In the genomic region with DNA sequence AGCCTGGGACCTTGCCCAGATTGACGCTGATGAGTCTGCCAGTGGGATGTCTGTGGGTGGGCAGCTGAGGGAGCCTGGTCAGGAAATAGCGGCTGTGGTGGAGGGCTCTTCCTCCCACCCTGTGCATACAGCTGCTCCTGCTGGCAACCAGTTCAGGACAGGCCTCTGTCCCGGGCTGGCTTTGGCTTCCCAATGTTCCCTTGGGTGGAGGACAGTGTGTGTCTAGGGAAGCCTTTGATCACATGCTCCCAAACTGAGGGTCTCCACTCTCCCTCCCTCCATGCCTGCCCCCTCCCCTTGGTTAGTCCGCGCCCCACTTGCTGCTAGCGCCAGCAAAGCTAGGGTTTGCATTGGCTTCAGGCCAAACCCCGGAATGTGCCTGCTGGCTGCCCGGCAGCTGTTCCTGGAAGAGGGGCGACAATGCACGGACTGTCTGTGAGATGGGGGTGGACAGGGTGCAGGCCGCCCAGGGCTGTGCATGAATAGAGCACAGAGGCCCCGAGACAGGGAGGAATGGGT, we compare ENCODE assay signal across 8 mouse cellular contexts. TPM values are rescaled to one million over a fixed set of nuclear protein-coding genes. Genes with fewer than 3 reads are reported as not detected.
DNase-seq lines count a peak whose midpoint lies in the region; ATAC-seq and TF ChIP-seq lines count a peak whose summit lies in the region.

No protein-coding gene starts in this region.

- intact Hi-C loops in gastrocnemius, adult 2 months (cut with DNase I) = no loop called here

- H3K4me1 ChIP-seq in forebrain, postnatal 0 days (ENCODE audit: insufficient read depth) = no peaks in the 10 kb centered on the region
- peaks cover 7% of the 10 kb centered on the region for H3K4me1 ChIP-seq in midbrain, embryonic 15.5 days

- peak; percentile 61 for DNase-seq in gastrocnemius, adult 2 months
- DNase-seq in gastrocnemius, adult 8-10 months (ENCODE audit: low spot score in 2 of 2) = no peak
- DNase-seq in 416B (ENCODE audit: low read depth) = peak; percentile 22
- DNase-seq in forebrain, postnatal 0 days = peak; percentile 66
- peak; percentile 66 to 72 for DNase-seq in layer of hippocampus, postnatal 14 days (ENCODE audit: low spot score in 2 of 2)
- no peak for DNase-seq in c-Kit-positive CD71-positive TER-119-positive erythroid progenitor cells, embryonic 14.5 days (ENCODE audit: low spot score)
- no peak for DNase-seq in embryo, embryonic 9.5 days (ENCODE audit: extremely low spot score)

- no peaks in the 10 kb centered on the region for H3K9me3 ChIP-seq in forebrain, postnatal 0 days (ENCODE audit: low read length)
- H3K9me3 ChIP-seq in midbrain, embryonic 15.5 days = no peaks in the 10 kb centered on the region

- no peak overlapping the region for H3K9ac ChIP-seq in forebrain, postnatal 0 days
- no peak overlapping the region for H3K9ac ChIP-seq in midbrain, embryonic 15.5 days

- peak; percentile 85 for ATAC-seq in forebrain, postnatal 0 days
- peak; percentile 75 for ATAC-seq in midbrain, embryonic 15.5 days (replicated peaks)

- no peaks in the 10 kb centered on the region for H3K36me3 ChIP-seq in forebrain, postnatal 0 days (ENCODE audit: insufficient read depth)
- no peaks in the 10 kb centered on the region for H3K36me3 ChIP-seq in midbrain, embryonic 15.5 days (replicated peaks)

- no peaks in the 10 kb centered on the region for H3K27me3 ChIP-seq in forebrain, postnatal 0 days (ENCODE audit: insufficient read depth, low read length)
- H3K27me3 ChIP-seq in midbrain, embryonic 15.5 days (replicated peaks) = no peaks in the 10 kb centered on the region

- WGBS in forebrain, postnatal 0 days = 20% methylated on average over 12 of the region's 12 CpGs
- WGBS in midbrain, embryonic 15.5 days = 42% methylated on average over 12 of the region's 12 CpGs

- H3K27ac ChIP-seq in gastrocnemius, adult 2 months = peak overlapping the region; percentile 16; the same call in 1 of the 2 replicates
- H3K27ac ChIP-seq in forebrain, postnatal 0 days (ENCODE audit: low read depth, low read length) = no peak overlapping the region
- H3K27ac ChIP-seq in midbrain, embryonic 15.5 days = 0 out of 2 replicates have a peak overlapping the region, but pooled peaks have one; percentile 17

- no peak overlapping the region for H3K4me3 ChIP-seq in gastrocnemius, adult 2 months
- no peak overlapping the region for H3K4me3 ChIP-seq in forebrain, postnatal 0 days (ENCODE audit: low read depth, low read length)
- no peak overlapping the region for H3K4me3 ChIP-seq in midbrain, embryonic 15.5 days

- H3K4me2 ChIP-seq in forebrain, postnatal 0 days (ENCODE audit: low read depth) = no peak overlapping the region
- H3K4me2 ChIP-seq in midbrain, embryonic 15.5 days = no peak overlapping the region; the same call in 1 of the 2 replicates

- TF ChIP-seq CTCF in gastrocnemius, adult 2 months (IDR thresholded peaks at IDR 0.05) = no peak
- no peak for TF ChIP-seq CTCF in forebrain, postnatal 0 days (IDR thresholded peaks at IDR 0.05; ENCODE audit: low read depth)

RNA-seq across cellular contexts. Expression of gene Syt8, which starts 4.4 kb away (rescaled TPM):
- total RNA-seq in gastrocnemius, adult 2 months (2021) = not detected
- not detected for total RNA-seq in gastrocnemius, adult 8-10 months (2022)
- not detected in 2 replicates for total RNA-seq in forebrain, postnatal 0 days (2014; rRNA removed)
- polyA plus RNA-seq in forebrain, postnatal 0 days (2015; fragmentation: Nextera tagmentation; extraction: Ambion mirVana) = not detected in 2 replicates
- total RNA-seq in layer of hippocampus, postnatal 14 days (2021) = not detected
- not detected in 2 replicates for polyA plus RNA-seq in midbrain, embryonic 15.5 days (2015; fragmentation: Nextera tagmentation; extraction: Ambion mirVana)

RNA-seq across cellular contexts. Expression of gene Tnni2, which starts 11.4 kb away (rescaled TPM):
- total RNA-seq in gastrocnemius, adult 2 months (2021) = over 10,000 TPM; 15,929 to 19,962 TPM
- over 10,000 TPM; 16,943 to 22,105 (median 19,624) TPM for total RNA-seq in gastrocnemius, adult 8-10 months (2022)
- 0.33 and 2.8 TPM in 2 replicates for total RNA-seq in forebrain, postnatal 0 days (2014; rRNA removed)
- 0.21 and 1.5 TPM in 2 replicates for polyA plus RNA-seq in forebrain, postnatal 0 days (2015; fragmentation: Nextera tagmentation; extraction: Ambion mirVana)
- under 1 TPM in 1 of 2 experiments, not detected in 1; 0.37 TPM for total RNA-seq in layer of hippocampus, postnatal 14 days (2021)
- polyA plus RNA-seq in midbrain, embryonic 15.5 days (2015; fragmentation: Nextera tagmentation; extraction: Ambion mirVana) = 0.25 and 0.74 TPM in 2 replicates

RNA-seq across cellular contexts. Expression of gene Lsp1, which starts 30.4 kb away (rescaled TPM):
- 10 to 100 TPM; 25.8 to 47.3 TPM for total RNA-seq in gastrocnemius, adult 2 months (2021)
- 10 to 100 TPM; 22.8 to 39.1 (median 34.1) TPM for total RNA-seq in gastrocnemius, adult 8-10 months (2022)
- 5.7 and 7.9 TPM in 2 replicates for total RNA-seq in forebrain, postnatal 0 days (2014; rRNA removed)
- polyA plus RNA-seq in forebrain, postnatal 0 days (2015; fragmentation: Nextera tagmentation; extraction: Ambion mirVana) = 5.5 and 6.4 TPM in 2 replicates
- total RNA-seq in layer of hippocampus, postnatal 14 days (2021) = 1 to 10 TPM; 4.2 to 4.7 TPM
- polyA plus RNA-seq in midbrain, embryonic 15.5 days (2015; fragmentation: Nextera tagmentation; extraction: Ambion mirVana) = 3.7 and 5.4 TPM in 2 replicates

RNA-seq across cellular contexts. Expression of gene Ctsd, which starts 42.4 kb away (rescaled TPM):
- total RNA-seq in gastrocnemius, adult 2 months (2021) = 100 to 1,000 TPM; 411 to 467 TPM
- 100 to 1,000 TPM; 443 to 485 (median 471) TPM for total RNA-seq in gastrocnemius, adult 8-10 months (2022)
- total RNA-seq in forebrain, postnatal 0 days (2014; rRNA removed) = 243 and 366 TPM in 2 replicates
- polyA plus RNA-seq in forebrain, postnatal 0 days (2015; fragmentation: Nextera tagmentation; extraction: Ambion mirVana) = 313 and 338 TPM in 2 replicates
- 100 to 1,000 TPM; 304 to 345 TPM for total RNA-seq in layer of hippocampus, postnatal 14 days (2021)
- polyA plus RNA-seq in midbrain, embryonic 15.5 days (2015; fragmentation: Nextera tagmentation; extraction: Ambion mirVana) = 254 and 288 TPM in 2 replicates

RNA-seq across cellular contexts. Expression of gene Gm49369, which starts 47.8 kb away (rescaled TPM):
- 1 to 10 TPM; 1.5 to 1.8 TPM for total RNA-seq in gastrocnemius, adult 2 months (2021)
- 1 to 10 TPM; 1.7 to 8.5 (median 4.8) TPM for total RNA-seq in gastrocnemius, adult 8-10 months (2022)
- total RNA-seq in forebrain, postnatal 0 days (2014; rRNA removed) = 21.2 and 45.2 TPM in 2 replicates
- 0.60 TPM in 1 of 2 replicates, not detected in the other for polyA plus RNA-seq in forebrain, postnatal 0 days (2015; fragmentation: Nextera tagmentation; extraction: Ambion mirVana)
- under 1 TPM in 1 of 2 experiments, not detected in 1; 0.71 TPM for total RNA-seq in layer of hippocampus, postnatal 14 days (2021)
- polyA plus RNA-seq in midbrain, embryonic 15.5 days (2015; fragmentation: Nextera tagmentation; extraction: Ambion mirVana) = 1.4 and 4.4 TPM in 2 replicates

Comparison
In these comparisons a context has a peak if more than half of its experiments do, and no peak if none do; other contexts are left out.
1. DNase-seq: peak in gastrocnemius, adult 2 months (single experiment), 416B (single experiment), forebrain, postnatal 0 days (single experiment) and layer of hippocampus, postnatal 14 days (2 of 2); none in gastrocnemius, adult 8-10 months (0 of 2), c-Kit-positive CD71-positive TER-119-positive erythroid progenitor cells, embryonic 14.5 days (single experiment) and embryo, embryonic 9.5 days (single experiment).
2. RNA of gene Tnni2, which starts 11.4 kb away (total RNA-seq): 16,943 to 22,105 TPM in gastrocnemius, adult 8-10 months and 15,929 to 19,962 TPM in gastrocnemius, adult 2 months; 0.37 TPM in layer of hippocampus, postnatal 14 days and 0.33 to 2.8 TPM in forebrain, postnatal 0 days; every median in the first group is over 1,000 times any median in the second.